16 mouse cellular contexts compared by ENCODE assay signal in genomic region chr11:97181061-97181460, GRCm38 (mm10).
"Had no signal": no experiment of that assay in that cellular context is flagged by ENCODE, and none has a peak within 500 bp of the region (broad histone marks: within the 10 kb centered on the region; RNA-seq: fewer than 3 reads in every experiment).

No protein-coding gene starts in this region.

- H3K9me3 ChIP-seq: lung, embryonic 15.5 days; megakaryocyte, embryonic 14.5 days; midbrain, embryonic 13.5 days; midbrain, embryonic 15.5 days; neural tube, embryonic 12.5 days; stomach, embryonic 15.5 days had no signal

- ATAC-seq: lung, postnatal 0 days; midbrain, embryonic 13.5 days; midbrain, embryonic 15.5 days had no signal

- H3K27me3 ChIP-seq: lung, embryonic 15.5 days; megakaryocyte, embryonic 14.5 days; midbrain, embryonic 13.5 days; midbrain, embryonic 15.5 days; neural tube, embryonic 12.5 days; stomach, embryonic 15.5 days had no signal

- DNase-seq: lung, adult 2 months; lung, postnatal 14 days; lung, postnatal 36 days; right cerebral cortex, postnatal 14 days; thymus, postnatal 14 days; thymus, postnatal 36 days had no signal

- H3K27ac ChIP-seq: lung, embryonic 15.5 days; macrophage; midbrain, embryonic 13.5 days; midbrain, embryonic 15.5 days; neural tube, embryonic 12.5 days; stomach, embryonic 15.5 days; stomach, postnatal 0 days had no signal

- H3K9ac ChIP-seq: lung, embryonic 15.5 days; midbrain, embryonic 13.5 days; midbrain, embryonic 15.5 days; neural tube, embryonic 12.5 days; stomach, embryonic 15.5 days had no signal

- H3K4me3 ChIP-seq: lung, embryonic 15.5 days; megakaryocyte, embryonic 14.5 days; midbrain, embryonic 13.5 days; midbrain, embryonic 15.5 days; neural tube, embryonic 12.5 days; stomach, embryonic 15.5 days had no signal

- H3K4me2 ChIP-seq: lung, embryonic 15.5 days; midbrain, embryonic 11.5 days; midbrain, embryonic 13.5 days; midbrain, embryonic 15.5 days; neural tube, embryonic 12.5 days; stomach, embryonic 15.5 days had no signal
